Mouse (Mus musculus) skeletal muscle tissue, postnatal 0 days (tissue): ENCODE results near the gene Gm2832. TPM values are rescaled to one million over a fixed set of nuclear protein-coding genes. Genes with fewer than 3 reads are reported as not detected.

Source experiments
- polyA plus RNA-seq: library from polyadenylated mRNA; unstranded; fragments of >200 nt; fragmentation: Nextera tagmentation; extraction: Ambion mirVana; gene quantifications from 2 replicates; pipeline ENCODE4 v1.2.1, GENCODE M21; 2015

The Gm2832 gene
- polyA plus RNA-seq = not detected in 2 replicates

DNA sequence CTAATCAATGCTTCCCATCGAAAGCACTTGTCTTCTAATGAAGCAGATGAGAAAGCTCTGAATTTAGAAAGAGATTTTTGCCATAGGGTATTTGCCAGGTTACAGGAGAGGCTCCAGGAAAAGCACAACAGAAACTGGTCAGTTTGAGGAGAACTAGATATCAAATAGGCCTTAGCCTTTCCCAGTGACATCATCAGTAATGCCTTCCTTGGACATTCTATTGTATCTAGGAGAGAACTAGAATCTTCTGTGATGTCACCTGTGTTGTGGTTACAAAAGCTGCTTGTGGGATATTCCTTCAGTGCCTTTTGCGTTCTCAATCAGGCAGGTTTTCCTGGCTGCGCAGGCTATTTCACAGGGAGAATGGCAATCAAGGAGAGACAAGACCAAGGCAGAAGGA is at the start of gene Gm2832:
Gm2832 (plus strand) TSS at position 301 of the 400 bp plus-strand sequence.

Other genes starting within 250 kb of the Gm2832 start
- not detected in 2 replicates for gene Dydc2, start 209.6 kb upstream of the Gm2832 start, polyA plus RNA-seq
- gene Dydc1, start 205.9 kb upstream of the Gm2832 start, polyA plus RNA-seq = not detected in 2 replicates
- gene Mat1a, start 173.8 kb upstream of the Gm2832 start, polyA plus RNA-seq = 0.32 and 0.55 TPM in 2 replicates
- gene Sftpa1, start 147.0 kb upstream of the Gm2832 start, polyA plus RNA-seq = 0.17 and 0.30 TPM in 2 replicates
- not detected in 2 replicates for gene Mbl1, start 127.3 kb upstream of the Gm2832 start, polyA plus RNA-seq
- gene Sftpd, start 93.7 kb upstream of the Gm2832 start, polyA plus RNA-seq = 0.33 TPM in 1 of 2 replicates, not detected in the other
- not detected in 2 replicates for gene Gm5798, start 69.8 kb downstream of the Gm2832 start, polyA plus RNA-seq
- not detected in 2 replicates for gene Gm7945, start 107.6 kb downstream of the Gm2832 start, polyA plus RNA-seq
- gene Gm6482, start 129.5 kb downstream of the Gm2832 start, polyA plus RNA-seq = not detected in 2 replicates
- not detected in 2 replicates for gene Gm7954, start 174.7 kb downstream of the Gm2832 start, polyA plus RNA-seq
- not detected in 2 replicates for gene Gm3486, start 210.7 kb downstream of the Gm2832 start, polyA plus RNA-seq